Mouse (Mus musculus): Measurements from ENCODE around the gene Rhoq. TPM values are rescaled to one million over a fixed set of nuclear protein-coding genes. Genes with fewer than 3 reads are reported as not detected.

Rhoq gene
- polyA plus RNA-seq, 1 experiment from 2014 or later = 5.2 TPM

DNA sequence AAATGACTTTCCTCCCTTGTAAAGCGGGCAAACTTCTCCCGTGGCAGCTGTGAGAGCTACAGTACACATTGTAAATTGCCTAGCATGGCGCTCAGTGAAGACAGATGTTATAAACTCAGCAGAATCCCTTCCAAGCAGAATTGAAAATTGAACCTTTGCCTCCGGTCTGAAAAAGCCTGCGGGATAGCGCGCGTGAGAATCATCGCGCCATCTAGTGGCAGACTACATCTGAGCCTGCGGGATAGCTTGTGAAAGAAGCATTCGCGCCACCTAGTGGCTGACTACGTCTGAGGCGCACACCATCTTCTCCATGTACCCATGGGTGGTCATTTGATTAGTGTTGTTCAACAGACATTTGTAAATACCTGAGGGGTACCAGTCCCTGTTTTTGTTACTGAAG, 81.5 kb downstream of the Rhoq start:
- peaks cover 7% of the 10 kb centered on the region for H3K4me1 ChIP-seq (replicated peaks; ENCODE audit: control insufficient read depth, insufficient read depth, low read length)
- no peaks in the 10 kb centered on the region for H3K9me3 ChIP-seq (ENCODE audit: control insufficient read depth, low read length)
- no peak overlapping the region for H3K4me2 ChIP-seq (ENCODE audit: low read length)
- no peak overlapping the region for H3K27ac ChIP-seq (ENCODE audit: low read length)
- H3K4me3 ChIP-seq (replicated peaks; ENCODE audit: low read length) = no peak overlapping the region
- H3K27me3 ChIP-seq (replicated peaks; ENCODE audit: control insufficient read depth, insufficient read depth, low read length) = no peaks in the 10 kb centered on the region
- no peak overlapping the region for H3K9ac ChIP-seq (replicated peaks; ENCODE audit: low read depth, low read length)
- no peaks in the 10 kb centered on the region for H3K36me3 ChIP-seq (ENCODE audit: control insufficient read depth, insufficient read depth)
- ATAC-seq = peak; percentile 81
- WGBS = 2% methylated on average over 15 of the region's 15 CpGs

DNA sequence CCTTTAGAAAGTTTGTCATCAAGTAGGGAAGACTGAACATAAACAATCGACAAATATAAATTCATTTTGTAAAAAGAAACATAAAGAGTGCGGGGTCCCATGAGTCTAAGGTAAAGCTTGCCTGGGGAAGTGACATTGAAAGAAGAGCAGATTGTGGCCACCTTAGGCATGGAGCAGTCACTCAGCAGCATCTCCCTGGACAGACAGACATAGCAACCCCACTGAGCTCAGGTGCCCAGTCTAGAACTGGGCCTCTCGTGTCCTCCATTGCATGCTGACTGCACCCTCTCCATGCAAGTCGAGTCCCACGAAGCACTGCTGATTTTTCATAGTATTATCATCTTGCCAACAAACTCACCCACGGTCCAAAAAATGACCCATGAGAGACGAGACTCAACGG, 81.9 kb downstream of the Rhoq start:
- no peaks in the 10 kb centered on the region for H3K27me3 ChIP-seq (replicated peaks; ENCODE audit: control insufficient read depth, insufficient read depth, low read length)
- ATAC-seq = no peak

More for the DNA sequence above, 81.9 kb downstream of the Rhoq start:
- H3K4me3 ChIP-seq (replicated peaks; ENCODE audit: low read length) = no peak overlapping the region
- no peak overlapping the region for H3K27ac ChIP-seq (ENCODE audit: low read length)
- 88% methylated on average over 8 of the region's 8 CpGs for WGBS
- H3K36me3 ChIP-seq (ENCODE audit: control insufficient read depth, insufficient read depth) = no peaks in the 10 kb centered on the region
- H3K4me1 ChIP-seq (replicated peaks; ENCODE audit: control insufficient read depth, insufficient read depth, low read length) = peaks cover 7% of the 10 kb centered on the region
- H3K4me2 ChIP-seq (ENCODE audit: low read length) = no peak overlapping the region
- H3K9ac ChIP-seq (replicated peaks; ENCODE audit: low read depth, low read length) = no peak overlapping the region
- H3K9me3 ChIP-seq (ENCODE audit: control insufficient read depth, low read length) = no peaks in the 10 kb centered on the region

Other genes with a start within 250 kb of the Rhoq start
- 4.2 and 4.6 TPM in 2 replicates for gene Epas1, start 209.4 kb upstream of the Rhoq start, polyA plus RNA-seq (2015; fragmentation: Nextera tagmentation; extraction: Ambion mirVana)
- gene Tmem247, start 45.7 kb upstream of the Rhoq start, polyA plus RNA-seq (2015; fragmentation: Nextera tagmentation; extraction: Ambion mirVana) = not detected in 2 replicates
- gene Atp6v1e2, start 15.2 kb upstream of the Rhoq start, polyA plus RNA-seq (2015; fragmentation: Nextera tagmentation; extraction: Ambion mirVana) = not detected in 2 replicates
- gene Pigf, start 62.3 kb downstream of the Rhoq start, polyA plus RNA-seq (2015; fragmentation: Nextera tagmentation; extraction: Ambion mirVana) = 31.2 and 32.4 TPM in 2 replicates
- 239 and 248 TPM in 2 replicates for gene Cript, start 62.5 kb downstream of the Rhoq start, polyA plus RNA-seq (2015; fragmentation: Nextera tagmentation; extraction: Ambion mirVana)
- gene Socs5, start 144.6 kb downstream of the Rhoq start, polyA plus RNA-seq (2015; fragmentation: Nextera tagmentation; extraction: Ambion mirVana) = 11.7 and 12.6 TPM in 2 replicates

Data from forebrain, embryonic 16.5 days (tissue).